Mouse (Mus musculus): ENCODE results near the gene Sowahd.

- TF ChIP-seq CTCF (IDR thresholded peaks at IDR 0.05; ENCODE audit: borderline replicate concordance, control insufficient read depth, extremely low read depth, insufficient read depth, low read length, poor library complexity): no peak
- TF ChIP-seq POLR2A (IDR thresholded peaks at IDR 0.05; ENCODE audit: control insufficient read depth, extremely low read depth, insufficient read depth, low read length, poor library complexity): no peak
Measured at GRCm38 (mm10) chrX:37076651-37077050, 28.0 kb downstream of the Sowahd start.

Measured in thymus, adult 2 months (tissue).